Mouse (Mus musculus) layer of hippocampus, adult 8-10 months (tissue): ENCODE results near the gene Slc25a12. TPM values are rescaled to one million over a fixed set of nuclear protein-coding genes. Genes with fewer than 3 reads are reported as not detected.

ENCODE experiments used
- DNase-seq, 2 experiments: peaks; one replicate each; pipeline ENCODE4 v3.0.0; 2022; ENCODE audit warnings: low spot score in 2 of 2
- total RNA-seq, 4 experiments: library from RNA; stranded (reverse); gene quantifications; 2 replicates each; pipeline ENCODE4 v1.2.4; 2022

Gene Slc25a12
- total RNA-seq, 4 experiments from 2014 or later = 162 to 175 (median 163) TPM

DNA sequence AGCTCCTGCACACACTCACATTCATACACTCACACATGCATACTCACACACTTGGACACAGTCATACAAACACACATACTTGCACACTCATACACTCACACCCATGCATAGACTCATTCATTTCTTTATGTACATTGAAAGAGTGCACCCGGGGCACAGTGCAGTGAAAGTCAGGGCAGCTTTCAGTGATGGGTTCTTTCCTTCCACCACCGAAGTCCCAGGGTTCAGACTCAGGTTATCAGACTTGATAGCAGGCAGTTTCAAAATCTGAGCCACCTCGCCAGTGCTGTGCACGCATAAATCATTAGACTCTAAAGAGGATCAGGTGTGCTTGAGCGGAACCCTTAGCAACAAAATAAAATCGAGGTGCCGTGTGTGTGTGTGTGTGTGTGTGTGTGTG, 17.4 kb downstream of the Slc25a12 start:
- no peak for DNase-seq

DNA sequence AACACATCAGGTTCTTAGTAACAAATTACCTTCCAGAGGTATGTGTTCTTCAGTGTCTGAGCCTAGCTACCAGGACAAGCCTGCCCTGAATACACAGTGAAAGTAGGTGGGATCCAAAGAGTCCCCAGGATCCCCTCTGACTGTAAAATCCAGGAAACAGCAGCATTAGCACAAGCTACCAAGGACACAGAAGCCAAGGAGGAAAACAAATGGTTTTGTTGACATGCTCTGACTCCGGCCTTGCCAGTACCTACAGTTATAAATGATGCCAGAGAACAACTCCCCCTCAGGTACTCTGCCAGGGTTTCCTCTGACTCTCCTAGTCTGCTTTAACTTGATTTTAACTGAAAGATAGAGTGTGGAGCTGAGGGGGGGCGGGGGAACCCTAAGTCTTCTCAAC, 18.0 kb downstream of the Slc25a12 start:
- DNase-seq = no peak

DNA sequence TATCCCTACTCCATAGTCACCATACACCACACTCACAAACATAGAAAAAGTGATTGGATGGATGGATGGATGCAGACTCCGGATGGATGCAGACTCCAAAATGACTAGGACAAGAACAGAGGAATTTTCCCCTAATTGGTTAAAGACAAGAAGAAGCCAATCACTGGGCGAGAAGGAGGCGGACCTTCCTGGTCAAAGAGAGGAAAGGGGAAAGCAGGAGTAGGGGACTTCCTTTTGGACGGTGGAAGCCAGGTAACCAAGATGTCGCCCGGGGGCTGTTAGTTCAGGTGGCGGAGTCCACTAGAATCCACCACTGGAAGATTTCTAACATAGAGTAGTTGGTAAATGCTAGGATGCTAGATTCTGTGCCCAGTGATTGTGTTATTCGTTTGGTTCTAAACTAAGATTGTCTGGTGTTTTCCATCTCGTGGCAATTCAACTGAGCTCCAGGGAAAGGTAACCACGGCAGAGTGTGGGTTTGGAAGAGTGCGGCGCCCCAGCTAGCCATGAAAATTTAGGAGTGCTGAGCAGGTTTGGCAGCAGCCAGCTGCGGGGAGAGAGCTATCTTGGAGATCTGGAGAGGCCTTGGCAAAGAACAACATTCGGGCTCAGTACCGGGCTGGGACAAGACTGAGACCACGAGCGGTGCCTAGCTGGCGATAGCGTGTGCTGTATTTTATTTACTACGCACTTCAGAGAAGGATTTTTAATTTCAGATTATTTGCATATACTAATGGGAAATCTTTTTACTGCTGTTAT, 19.6 kb downstream of the Slc25a12 start:
- no peak for DNase-seq

DNA sequence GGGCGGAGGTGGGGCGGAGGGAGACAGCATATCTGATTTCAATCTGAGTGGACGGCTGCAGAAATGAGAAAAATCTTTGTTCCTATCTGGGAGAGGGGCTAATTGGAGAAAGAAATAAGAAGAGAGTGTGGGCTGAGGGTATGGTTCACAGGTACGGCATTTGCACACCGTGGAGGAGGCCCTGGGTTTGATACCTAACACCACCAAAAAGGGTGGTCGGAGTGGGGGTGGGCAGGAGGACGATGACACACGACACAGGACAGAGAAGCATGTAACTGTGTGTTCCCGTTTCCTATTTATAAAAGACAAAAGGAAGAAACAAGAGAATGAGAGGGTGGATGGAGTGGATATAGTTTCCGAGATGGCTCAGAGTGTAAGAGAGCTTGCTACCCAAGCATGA, 20.4 kb downstream of the Slc25a12 start:
- no peak for DNase-seq

DNA sequence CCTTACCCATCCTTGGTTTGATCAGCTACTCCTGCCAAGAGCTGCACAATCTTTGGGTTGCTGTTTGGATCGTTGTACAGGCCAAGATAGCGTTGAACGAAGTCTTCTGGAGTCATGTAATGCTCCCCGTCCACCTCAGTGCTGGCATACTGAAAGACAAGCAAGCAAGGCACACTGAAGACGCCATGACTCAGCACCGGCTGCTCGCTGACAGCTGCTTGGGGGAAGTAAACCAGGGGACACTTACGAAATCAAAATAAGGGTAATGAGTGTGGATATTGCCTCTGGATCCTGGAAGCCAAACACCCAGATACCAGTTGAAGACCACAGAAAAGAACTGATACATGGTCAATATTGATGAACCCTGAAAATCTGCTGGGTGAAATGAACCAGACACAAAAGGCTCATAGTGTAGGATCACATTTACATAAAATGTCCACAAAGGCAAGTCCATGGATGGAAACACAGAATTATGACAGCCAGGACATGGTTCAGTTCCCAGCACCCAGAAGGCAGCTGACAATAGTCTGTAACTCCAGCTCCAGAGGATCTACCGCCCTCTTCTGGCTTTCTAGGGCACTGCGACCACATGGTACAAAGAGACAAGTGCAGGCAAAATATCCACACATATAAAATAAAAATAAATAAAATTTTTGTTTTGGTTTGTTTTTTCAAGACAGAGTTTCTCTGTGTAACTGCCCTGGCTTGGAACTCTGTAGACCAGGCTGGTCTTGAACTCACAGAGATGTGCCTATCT, 23.5 kb downstream of the Slc25a12 start:
- peak in 1 of 2 experiments; percentile 30 for DNase-seq

DNA sequence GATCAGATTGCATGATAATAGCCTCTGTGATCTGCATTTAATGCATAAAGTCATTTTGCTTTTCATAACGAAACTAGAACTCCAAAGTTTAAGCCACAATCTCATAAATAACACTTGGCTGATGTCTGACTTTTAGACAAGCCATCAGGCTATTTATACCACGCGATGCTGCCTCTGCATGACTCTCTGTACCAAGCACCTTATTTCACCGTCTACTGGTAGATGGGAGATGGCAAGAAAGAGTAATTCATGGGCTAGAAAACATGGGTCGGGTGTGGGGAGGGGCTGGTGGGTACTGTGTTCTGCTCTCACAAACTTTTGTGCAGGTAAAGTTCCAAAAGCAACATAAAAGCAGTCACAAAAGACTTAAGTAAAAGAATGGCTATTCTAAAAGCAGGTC, 27.4 kb downstream of the Slc25a12 start:
- no peak for DNase-seq

DNA sequence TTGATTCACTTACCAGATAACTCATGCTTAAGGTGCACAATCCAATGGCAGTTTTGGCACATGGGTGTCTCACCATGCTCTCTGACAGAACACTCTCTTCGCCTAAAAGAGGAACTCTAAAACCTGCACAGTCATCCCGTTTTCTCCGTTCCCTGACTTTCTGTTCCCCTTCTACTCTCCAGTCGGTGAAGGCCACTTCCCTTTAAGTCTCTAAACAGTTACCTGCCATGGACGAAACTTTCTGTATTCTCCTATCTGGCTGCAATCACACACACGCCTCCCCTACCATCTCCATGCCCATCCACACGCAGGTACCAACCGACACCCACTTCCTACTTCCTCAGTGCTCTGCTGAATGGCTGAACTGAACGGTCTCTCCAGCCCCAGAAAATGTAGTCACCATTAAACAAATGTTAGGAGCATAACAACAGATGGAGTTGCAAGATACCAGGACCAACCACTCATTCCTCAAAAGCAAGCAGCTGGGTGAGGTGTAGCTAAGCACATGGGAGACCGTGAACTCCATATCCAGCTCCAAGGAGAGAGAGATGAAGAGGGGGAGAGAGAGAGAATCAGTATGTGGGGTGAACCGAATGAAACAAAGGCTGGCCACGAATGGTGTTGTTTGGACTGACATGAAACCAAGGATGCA, 29.3 kb downstream of the Slc25a12 start:
- DNase-seq = no peak

DNA sequence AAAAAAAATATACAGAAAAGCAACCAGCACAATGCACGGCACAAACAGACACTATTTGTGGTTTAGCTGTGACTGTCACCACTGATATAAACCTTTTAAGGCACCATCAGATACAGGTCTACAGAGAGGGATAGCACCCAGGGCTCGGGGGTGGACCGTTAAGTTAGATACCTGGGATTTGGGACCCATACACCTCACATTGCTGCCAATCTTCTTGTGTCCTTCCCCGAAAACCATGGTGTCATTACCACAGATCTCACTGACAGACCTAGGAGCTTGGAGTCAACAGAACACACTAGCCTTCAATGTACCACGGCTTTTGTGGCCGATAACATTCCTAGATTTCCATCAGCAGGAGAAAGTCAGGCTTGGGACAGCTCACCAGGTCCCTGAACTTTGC, 30.9 kb downstream of the Slc25a12 start:
- DNase-seq = no peak

DNA sequence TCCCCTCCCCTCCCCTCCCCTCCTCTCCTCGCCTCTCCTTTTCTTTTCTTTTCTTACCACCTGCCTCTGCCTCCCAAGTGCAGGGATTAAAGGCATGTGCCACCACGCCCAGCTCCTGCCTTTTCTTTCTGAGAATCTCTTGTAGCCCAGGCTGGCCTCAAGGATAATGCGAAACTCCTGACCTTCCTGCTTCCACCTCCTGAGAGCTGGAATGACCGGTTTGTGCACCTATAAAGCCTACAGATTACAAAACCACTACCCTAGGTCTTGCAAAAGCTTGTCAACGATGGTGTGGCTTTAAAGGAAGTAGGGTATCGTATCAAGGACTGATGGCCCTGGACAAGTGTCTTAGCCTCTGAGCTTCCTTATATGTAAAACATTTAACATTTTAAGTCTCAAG, 31.3 kb downstream of the Slc25a12 start:
- DNase-seq = no peak

DNA sequence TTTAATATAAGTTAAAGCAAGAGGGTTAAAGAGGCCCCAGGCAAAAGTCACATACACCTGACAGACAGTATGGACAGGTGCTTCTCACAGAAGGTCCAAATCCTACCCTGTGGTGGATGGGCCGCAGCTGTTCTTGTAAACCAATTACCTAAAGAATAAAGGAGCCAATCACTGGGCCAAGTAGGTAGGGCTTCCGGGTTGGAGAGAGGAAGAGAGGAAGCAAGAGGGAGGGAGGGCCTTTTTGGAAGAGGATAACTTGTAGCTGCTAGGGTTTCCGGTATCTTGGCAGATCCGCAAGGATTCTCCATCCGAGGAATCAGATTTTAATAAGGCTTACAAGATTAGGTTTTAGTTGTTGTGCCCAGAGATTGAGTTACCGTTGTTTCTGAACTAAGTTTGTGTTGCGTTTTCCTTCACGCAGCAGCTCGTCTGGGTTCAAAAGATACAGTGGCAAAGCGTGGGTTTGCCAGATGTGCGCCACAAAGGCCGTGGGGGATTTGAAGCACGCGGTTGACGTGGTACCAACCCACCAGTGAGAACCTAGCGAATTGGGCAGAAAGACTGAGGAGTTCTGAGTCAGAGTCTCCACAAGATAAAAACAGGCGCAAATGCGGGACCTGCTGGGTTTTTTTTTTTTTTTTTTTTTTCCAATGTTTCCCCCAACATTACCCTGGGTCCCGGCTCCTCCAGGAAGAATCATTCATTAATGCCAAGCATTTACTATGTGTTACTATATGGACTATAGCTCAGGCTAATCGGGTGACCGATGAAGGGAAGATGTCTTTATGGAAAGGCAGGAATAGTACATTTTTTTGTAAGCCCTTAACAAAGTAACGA, 33.3 kb downstream of the Slc25a12 start:
- no peak for DNase-seq

DNA sequence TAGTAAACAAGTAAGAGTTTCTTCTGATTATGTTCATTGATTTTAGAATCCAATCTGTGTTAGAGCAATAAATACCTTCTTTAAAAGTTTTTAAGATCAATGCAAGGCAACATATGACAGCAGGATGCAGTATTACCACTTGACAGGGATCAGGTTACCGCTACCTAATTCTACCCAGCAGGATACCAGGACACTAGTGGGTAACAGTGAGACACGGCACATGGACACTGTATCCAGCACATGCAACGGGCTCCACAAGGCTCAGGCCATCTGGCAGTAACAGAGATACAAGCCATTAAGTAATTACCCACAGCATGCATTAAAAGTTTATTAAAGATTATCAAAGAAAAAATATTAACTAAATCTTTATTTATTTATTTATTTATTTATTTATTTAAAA, 37.8 kb downstream of the Slc25a12 start:
- no peak for DNase-seq

DNA sequence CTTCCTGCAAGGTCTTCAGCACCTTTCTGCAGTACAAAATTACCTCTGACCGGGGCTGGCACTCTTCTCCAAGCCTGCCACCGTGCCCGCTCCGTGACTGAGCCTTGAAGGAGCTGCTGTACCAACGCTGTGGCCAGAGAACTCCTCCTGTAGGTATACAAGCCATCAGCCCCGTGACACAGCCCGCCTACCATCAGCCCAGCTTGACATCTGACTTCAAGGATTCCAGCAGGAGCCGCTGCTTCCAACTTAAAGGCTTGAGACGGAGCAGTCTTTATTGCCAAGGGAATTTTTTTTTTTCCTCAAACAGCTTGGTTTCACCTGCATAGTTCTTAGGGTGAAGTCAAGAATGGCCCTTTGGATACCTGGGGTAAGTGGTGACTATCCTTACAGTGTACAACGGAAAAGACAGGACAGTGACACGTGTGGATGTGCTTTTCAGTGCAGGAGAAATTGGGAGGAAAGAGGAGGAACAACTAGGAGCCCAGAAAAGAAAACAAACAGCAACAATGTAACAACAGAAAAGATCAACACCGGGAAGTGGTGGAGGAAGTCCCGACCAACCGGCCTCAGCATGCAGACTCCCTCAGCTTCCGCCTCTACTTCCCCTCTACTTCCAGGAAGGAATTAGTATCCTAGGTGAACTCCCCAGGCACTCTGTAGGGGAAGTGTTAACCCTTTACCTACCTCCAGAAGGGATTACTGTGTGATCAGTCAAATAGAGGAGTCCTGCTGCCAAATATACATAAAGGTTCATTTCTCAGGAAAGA, 39.0 kb downstream of the Slc25a12 start:
- DNase-seq = no peak

DNA sequence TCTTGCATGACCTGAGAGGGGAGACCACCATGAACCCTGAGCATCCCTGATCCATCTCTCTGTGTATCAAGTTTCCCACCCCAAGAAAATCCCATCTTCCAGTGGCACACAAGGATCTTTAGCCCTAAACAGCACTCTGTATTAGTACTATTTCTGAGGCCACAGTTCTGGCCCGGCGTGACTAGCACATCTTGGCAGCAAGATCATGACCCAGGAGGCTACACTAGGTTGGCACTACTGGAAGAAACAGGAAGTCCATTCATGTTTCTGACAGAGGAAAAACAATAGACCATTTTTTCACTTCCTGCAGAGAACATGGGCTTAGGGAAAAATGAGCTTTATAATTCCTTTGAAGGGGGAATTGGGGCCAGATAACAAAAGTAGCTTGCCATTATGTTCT, 39.8 kb downstream of the Slc25a12 start:
- no peak for DNase-seq

DNA sequence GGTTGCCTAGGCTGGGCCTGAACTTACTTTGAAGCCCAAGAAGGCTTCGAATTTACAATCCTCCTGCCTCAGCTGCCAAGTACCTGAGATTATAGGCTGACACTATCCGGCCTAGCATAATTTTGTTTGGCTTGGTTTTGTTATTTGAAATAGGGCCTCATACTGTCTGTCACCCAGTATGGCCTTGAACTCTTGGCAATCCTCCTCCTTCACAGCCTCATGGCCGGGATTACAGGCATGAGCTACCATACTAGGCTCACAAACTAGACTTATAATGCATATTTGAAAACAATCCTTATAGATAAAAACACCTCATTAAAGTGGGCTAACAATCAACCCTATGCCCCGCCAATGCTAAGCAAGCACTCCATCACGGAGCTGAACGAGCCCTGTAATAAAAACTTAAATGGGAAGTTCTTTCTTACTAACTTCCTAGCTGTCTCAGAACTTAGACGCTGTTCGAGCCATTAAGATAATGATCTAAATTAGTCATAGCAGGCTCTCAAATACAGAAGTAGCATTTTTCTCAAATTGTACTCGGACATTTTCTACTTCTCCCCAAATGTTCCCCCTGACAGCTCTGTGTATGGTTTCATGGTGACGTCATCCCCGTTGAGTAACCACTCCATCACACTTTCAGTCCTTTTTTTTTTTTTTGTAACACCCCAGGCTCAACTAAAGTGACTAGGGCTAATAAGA, 40.6 kb downstream of the Slc25a12 start:
- DNase-seq = no peak

DNA sequence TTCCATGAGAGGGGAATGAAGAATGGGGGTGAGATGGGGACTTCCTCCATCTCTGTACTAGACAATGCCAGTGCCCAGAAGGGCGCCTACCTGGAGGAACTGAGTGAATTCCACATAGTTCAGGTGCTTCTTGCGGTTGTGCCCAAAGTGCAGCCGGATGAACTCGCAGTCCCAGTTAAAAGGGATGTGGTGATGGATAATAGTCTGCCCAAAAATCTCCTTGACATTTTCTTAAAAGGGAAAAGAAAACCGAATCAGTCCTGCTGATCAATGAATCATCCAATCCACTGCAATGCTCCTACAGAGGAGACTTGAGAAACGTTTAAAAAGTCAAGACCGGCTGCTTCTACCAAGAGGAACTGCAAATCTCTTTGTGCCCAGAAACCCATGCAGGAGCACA, 43.7 kb downstream of the Slc25a12 start:
- DNase-seq = no peak

DNA sequence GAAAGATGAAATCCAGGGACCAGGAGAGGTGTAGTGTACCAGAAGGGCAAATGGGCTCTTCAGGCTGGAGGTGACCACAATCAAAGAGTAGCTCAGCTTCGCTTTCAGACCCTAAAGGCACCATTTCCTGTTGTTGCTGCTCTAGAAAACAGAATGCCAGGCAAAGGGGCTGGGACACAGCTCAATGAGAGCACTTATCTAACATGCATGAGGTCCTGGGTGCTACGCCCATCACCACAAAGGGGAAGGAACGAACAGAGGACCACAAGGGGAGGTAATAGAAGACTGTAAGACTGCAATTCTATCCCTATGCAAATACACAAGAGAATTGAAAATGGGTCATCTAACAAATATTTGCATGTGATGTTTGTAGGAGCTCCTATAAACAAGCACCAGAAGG, 46.1 kb downstream of the Slc25a12 start:
- no peak for DNase-seq

DNA sequence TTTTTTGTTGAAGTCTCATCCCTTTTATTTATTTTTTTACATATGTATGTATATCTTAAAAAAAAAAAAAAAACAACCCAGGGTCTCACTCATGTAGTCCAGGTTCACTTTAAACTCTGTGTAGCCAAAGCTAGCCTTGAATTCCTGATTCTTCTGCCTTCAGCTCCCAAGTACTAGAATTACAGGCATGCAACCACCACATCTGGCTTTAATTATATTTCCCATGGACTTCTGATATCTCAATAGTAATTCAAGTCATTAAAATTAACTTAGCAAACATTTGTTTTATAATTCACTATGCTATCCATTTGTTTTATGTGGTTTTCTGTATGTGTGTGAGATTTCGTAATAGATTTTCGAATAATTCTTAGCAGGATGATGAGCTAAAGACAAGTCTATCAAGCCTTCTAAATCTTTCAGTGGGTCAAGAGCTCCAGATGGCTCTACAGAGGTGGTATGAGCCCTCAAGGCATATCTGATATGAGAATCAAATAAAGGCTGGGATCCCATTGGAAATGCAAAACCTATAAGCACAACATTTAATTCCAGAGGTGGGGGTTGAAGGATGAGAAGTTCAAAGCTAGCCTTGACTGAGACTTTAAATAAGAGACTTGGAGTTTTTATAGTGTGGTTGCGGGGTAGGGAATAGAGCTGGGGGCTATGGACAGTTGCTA, 51.3 kb downstream of the Slc25a12 start:
- no peak for DNase-seq

DNA sequence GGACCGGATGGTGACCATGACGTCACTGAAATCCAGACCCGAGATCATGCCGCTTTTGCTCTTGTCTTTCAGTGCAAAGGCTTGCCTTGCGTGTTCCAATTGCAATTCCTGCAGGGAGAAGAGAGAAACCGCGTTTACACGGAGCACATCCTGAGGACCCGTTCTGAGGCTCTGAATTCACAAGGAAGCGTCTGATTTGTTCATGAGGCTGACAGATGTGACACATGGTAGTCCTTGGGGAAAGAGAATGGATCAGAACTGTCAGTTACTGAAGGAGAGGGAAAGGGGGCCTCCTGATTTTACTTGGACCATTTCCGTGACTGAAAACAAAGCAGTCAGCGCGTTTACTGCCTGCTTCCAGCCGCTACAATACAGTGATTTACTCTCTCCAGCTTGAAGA, 52.5 kb downstream of the Slc25a12 start:
- no peak for DNase-seq

DNA sequence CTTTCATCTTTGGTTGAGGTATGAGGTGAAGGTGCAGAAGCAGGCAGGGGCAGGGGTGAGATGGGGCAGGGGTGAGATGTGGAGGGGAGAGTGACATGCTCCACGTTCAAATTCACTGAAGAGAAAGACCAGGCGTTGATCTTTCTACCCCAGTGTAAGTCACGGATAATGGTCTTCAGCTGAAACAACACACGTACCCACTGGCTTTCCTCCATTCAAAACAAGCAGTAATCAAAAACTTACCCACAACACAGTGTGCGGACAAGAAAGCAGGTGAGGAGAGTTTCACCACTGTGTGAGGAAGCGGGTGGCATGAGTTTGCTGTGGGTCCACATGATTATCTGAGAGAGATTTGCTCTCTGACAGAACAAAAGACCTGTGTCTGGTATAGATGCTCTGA, 53.5 kb downstream of the Slc25a12 start:
- no peak for DNase-seq

DNA sequence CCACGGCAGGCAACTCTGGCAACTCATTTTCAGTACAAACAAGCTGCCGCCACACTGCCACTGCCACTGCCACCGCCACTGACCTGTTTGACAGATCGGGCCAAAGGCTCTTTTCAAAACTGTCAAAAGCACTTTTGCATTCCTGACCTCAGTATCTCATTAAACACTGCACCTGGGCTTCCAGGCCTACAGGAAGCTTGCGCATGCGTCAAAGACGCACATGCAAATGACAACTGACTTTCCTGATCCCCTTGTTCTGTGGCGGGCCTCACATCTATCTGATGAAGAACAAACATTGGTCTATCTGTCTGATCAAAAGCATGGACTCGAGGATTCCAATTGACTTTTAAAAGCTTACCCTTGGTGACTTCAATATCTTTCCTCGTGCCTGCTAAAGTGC, 55.5 kb downstream of the Slc25a12 start:
- DNase-seq = no peak
